Mouse (Mus musculus): ENCODE results near the gene Kcnn1.

DNA sequence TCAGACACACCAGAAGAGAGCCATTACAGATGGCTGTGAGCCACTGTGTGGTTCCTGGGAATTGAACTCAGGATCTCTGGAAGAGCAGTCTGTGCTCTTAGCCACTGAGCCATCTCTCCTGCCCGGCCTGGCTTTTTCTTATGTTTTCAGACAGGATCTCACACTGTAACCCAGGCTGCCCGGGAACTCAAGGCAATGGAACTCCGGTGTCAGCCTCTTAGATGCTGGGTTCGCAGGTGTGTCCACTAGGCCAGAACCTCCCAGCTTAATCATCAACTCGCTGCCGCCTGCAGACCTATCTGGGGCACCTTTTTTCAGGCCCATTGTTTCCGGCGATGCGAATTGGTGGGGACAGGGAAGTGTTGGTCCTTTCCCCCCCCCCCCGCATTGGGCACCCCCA, 22.5 kb downstream of the Kcnn1 start:
- TF ChIP-seq CTCF (IDR thresholded peaks at IDR 0.05; ENCODE audit: low read depth, low read length) = no peak
- TF ChIP-seq POLR2A (IDR thresholded peaks at IDR 0.05; ENCODE audit: insufficient read depth, low read length) = no peak
- no peak for TF ChIP-seq EP300 (IDR thresholded peaks at IDR 0.05; ENCODE audit: insufficient read depth, low read depth, low read length)
